Mouse (Mus musculus): ENCODE measurements at regions not wholly inside any gene's neighbourhood (a gene's known extent, or its start where the extent isn't known, plus 50 kb on each side); places are given as distances from the start of the nearest gene placed in this dataset.
A peak's percentile ranks its signal among the peaks of the same experiment; 100 is the strongest.

DNA sequence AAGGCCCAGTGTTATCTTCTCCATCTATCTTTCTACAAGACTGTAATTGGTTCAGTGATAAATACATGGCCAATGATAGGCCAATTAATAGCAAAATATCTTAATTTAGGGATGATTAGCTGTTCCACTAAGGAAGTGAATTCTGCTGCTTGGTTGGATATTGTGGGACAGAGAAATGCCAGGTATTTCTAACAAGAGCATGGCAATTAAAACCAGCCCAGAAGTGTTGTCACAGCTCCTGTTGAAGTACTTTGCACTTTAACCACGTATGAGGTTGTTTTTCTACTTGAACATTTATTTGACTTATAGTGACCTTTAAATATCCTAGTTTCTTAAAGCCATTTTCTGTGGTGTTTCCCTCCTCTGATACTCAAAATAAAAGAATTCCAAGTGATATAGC lies 65.7 kb upstream of the Acsl4 start:
- no peak for DNase-seq (ENCODE audit: low spot score)

DNA sequence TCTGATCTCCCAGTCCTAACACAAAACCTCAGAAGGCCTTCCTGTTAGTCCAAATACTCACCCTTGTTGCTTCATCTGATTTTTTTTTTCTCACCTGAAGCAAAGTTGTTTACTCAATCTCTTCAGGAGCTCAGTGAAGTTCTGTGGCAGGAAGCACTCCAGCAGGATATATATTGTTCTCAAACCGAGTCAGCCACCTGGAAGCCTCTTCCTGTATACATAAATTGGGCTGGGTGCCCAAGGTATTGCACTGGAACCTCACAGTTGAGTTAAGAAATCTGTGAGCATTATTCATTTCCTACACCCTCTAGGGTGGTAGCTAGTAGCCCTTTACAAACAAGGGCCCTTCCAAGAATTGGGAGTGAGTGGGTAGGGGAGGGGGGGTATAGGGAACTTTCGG lies 73.8 kb upstream of the Acsl4 start:
- no peak for DNase-seq (ENCODE audit: low spot score)

DNA sequence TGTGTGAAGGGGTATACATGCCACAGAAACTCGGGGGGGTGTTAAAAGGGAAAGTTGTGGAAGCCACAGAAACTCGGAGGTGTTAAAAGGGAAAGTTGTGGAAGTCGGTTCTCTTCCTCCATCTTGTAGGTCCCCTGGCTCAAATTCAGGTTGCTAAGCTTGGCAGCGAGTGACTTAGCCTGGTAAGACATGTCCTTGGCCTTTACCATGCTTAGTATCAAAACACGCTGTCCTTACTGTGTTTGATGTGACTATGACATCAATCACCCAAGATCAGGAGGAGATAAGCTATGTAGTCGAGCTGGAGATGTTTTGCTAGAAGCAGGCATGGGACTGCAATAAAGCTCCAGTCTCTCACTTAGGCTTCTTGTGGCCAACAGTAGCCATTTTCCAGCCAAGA lies 74.4 kb upstream of the Acsl4 start:
- no peak for DNase-seq (ENCODE audit: low spot score)

DNA sequence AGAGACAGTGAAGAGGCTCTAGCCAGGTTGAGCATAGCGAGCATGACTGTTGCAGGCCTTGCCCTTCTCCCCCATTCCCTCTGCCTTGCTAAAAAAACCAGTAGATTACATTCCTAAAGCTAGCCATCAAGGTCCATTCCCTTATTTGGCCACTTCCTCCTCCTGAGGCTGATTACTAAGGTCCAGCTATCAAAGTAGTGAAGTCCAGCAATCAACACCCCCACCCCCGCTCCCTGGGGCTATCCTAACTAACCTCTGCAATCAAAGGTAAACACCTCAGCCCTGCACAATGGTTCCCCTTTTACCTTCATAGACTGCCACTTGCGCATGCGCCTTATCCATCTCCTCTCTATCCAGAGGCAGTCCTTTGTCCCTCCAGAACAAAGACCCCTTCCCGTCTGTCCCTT lies 77.5 kb upstream of the Acsl4 start:
- no peak for DNase-seq (ENCODE audit: low spot score)

DNA sequence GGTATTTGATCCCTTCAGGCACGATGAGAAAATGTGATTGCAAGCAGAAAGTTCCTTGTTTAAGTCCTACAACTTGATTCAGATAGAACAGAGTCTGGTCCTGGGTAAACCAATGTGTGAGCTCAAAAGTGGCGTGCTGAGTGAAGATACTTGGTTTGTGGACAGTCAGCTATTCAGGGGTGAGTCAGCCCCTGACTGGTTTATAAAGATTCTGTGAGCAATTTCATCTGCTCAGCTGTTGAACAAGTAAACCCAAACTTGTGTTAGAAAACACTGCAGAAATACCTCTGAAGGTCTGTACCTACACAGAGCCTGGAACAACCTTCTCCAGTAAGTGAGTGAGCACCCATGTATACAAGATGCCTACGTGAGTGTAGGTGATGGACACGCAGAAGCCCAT lies 78.1 kb upstream of the Acsl4 start:
- DNase-seq (ENCODE audit: low spot score) = no peak

DNA sequence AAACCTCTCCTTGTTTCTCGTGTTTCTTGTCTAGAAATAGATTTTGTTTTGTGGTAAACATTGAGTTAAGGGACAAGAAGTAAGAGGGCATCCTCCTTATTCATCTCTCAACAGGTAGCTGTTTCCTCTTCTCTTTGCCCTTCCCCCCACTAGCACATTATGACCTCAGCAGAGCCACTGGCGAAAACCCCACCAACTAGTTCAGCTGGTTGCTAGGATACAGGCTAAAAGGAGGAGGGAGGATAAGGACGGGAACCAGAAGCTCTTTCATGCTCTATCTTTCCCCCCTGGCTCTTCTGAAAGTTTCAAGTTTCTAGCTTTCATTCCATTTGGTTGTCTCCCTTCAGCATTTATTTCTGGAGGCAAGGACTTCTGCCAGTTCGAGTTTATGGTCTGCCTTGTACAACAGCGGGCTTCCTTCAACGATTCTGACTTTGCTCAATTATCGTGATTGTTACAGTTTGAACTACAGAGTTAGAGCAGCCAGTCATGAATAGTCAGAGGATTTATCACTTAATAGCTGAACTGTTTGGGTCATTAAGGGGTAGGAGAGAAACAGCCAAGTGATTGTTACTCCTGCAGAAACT lies 78.8 kb upstream of the Acsl4 start:
- no peak for DNase-seq (ENCODE audit: low spot score)

DNA sequence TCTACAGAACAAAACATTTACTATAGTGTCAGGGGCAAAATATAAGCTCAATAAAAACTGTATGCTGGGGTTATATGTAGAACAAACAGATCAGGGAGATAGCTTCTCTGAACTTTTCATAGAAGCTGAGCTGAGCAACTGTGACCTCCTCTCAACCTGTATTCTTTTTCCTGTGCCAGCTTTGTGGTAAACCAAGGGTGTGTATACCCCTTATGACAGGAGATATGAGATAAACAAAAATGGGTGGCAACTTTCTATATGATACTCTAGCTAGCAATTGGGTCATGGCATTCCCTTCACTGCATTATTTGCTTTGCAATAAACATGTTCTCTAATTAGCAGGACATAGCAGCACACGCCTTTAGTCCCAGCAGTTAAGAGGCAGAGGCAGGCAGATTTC lies 79.7 kb upstream of the Acsl4 start:
- no peak for DNase-seq (ENCODE audit: low spot score)

DNA sequence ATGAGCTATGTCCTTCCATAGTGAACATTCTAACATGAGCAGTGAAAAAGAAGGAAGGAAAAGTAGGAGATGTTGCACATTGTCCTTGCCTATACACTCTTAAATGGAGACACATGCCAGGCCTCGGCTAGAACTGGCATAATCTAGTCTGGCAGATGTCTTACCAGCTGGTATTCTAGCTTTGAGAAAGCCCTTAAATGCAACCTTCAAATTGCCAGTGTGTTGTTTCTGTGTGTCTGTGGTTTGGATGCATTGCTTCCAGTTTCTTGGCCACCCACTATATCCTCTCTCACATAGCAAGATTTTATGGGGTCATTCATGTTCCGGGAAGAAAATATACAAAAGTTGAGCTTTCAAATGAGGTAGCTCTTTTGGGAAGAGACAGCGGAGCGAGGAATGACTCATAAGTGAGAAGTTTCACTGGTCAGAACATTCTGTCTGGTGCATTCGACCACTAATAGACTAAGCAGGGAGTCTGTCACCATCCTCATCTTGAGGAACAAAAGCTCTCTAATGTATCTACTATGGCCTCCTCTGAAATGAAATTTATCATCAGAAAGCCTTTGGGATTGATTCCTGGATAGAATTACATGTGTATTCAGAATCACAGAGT lies 91.0 kb upstream of the Acsl4 start:
- DNase-seq (ENCODE audit: low spot score) = no peak

DNA sequence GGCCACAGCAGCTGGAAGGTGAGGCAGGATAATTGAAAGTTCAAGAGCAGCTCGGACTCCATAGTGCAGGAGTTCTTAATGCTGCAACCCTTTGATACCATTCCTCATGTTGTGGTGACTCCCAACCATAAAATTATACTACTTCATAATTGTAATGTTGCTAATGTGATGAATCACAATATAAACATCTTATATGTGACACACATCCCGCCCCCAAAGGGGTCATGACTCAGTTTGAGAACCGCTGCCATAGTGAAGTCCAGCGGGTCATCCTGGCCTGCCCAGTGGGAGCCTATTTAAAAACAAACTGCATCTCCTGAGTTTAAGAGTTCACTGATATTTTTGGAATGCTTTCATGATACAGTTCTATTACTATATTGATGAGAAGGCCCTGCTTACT lies 97.7 kb upstream of the Acsl4 start:
- no peak for DNase-seq (ENCODE audit: low spot score)

DNA sequence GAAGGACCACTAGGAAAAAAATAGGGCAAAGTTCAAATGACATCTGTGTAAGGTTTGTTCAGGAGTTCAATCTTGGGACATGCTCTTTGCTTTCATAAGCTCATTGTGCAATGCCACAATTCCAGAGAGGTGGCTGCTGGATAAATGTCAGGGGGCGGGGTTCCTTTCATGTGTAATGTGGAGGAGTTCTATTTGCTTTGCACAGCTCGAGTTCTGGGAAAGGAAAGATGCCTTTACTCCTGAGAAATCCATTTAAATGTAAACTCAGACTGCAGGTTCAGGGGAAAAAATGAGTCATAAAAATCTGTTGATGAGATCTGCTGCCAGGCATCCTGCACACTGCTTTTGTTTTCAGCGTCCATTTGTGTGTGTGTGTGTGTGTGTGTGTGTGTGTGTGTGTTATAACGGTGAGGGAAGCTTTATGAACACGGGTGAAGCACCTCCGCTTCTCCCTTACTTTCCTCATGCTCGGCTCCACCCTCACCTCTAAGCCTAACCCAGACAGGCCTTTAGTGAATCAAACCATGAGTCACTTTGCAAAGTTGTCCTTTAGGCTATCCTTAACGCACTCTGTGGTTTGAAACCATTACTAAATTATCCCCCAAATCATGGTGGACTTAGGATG lies 99.9 kb upstream of the Acsl4 start:
- DNase-seq (ENCODE audit: low spot score) = no peak

DNA sequence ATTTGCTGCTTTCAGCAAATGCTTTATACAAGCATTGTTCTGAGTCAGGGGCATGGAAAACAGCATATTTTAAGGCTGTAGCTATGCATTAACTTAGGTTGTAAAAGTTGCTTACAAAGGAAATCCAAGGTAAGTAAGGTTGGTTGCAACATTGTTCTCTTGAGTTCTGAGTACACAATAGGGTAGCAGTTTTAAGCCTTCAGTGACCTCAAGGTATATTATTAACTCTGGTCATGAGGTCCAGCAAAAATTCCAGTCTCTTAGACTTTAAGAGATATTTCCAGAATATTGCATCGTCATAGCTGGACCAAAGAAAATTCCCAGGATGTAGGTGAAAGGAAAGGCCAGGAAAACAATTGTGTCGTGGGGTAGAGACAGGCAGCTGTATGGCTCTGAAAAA lies 110.8 kb upstream of the Acsl4 start:
- no peak for DNase-seq (ENCODE audit: low spot score)

DNA sequence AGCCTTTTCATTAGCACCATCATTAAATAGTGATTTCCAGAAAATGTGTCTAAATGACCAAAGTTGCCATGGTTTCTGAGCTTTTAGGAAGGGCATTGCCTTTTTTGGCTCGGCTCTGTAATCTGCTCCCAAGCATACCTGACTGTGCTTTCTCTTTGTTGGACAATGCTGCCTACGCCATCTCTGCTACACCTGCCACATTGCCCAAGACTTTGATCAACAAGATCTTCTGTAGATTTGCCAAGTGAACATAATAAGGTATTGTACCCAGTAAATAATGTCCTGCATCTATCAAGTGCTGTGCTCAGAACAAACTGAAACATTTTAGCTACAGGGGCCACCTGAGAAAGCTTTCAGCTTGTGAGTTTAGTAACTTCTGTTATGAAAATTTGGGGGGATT lies 114.6 kb upstream of the Acsl4 start:
- DNase-seq (ENCODE audit: low spot score) = no peak

DNA sequence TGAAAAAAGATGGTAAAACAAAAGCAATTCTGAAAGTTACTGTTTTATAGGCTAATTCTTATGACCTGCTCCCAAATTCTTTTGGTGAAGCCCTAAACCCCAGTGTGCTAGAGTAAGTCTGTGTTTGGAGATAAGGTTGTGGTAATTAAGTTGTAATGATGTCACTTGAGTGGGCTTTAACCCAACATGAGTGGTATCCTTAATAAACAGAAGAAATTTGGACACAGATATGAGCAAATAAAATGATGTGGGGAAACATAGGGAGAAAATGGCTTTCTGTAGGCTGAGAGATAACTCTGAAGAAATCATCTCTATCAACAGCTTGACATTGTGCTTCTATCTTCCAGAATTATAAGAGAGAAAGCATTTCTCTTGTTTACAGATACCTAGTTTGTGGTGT lies 117.1 kb upstream of the Acsl4 start:
- DNase-seq (ENCODE audit: low spot score) = no peak

DNA sequence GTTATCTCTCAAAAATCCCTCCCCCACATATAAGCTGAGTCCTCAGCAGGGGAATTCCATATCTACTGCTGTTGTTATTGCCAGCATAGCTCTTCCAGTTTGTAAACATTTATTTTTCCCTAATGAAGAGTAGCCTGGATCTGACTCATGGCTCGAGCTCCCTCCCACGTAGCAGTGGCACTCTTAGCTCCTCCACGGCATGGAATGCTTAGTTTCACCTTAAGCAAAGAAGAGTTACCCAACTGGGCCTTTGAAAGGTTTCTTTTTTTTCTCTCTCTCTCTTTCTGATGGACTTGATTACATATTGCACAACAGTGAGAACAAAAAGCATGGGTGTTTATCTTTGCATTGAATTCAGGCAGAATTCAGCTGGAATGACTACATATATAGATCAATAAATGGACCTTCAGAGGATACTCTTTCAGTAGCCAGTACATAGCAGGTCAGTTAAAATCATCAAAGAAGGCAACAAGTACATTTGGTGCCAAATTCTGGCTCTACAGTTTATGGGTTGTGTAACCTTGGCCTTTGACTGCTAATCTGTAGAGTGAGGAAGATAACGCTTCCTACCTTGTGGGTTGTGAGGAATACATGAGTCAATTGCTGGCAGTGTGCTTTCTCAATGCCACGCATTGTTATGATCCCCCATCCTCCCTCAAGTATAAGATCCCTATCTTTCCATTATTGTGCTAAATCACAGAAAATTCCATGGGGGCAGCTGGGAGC lies 126.2 kb upstream of the Acsl4 start:
- no peak for DNase-seq (ENCODE audit: low spot score)

DNA sequence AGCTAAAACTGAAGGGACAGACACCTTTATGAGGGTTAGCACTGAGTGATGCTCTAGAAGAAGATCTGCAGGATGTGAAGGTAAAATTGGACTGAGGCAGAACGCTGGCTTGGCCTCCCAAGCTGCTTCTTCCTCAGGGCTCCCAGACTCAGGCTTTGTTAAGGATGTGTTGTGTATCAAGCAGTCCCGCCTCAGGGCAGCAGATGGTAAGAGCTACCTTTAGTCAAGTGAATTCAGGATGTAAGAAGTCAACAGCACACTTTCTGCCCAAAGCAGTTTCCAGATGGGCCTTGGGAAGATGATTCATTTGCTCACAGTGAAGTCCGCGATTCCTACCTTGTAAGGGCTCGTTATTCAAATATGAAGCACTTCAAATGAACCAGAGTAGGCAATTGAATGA lies 126.9 kb upstream of the Acsl4 start:
- no peak for DNase-seq (ENCODE audit: low spot score)

DNA sequence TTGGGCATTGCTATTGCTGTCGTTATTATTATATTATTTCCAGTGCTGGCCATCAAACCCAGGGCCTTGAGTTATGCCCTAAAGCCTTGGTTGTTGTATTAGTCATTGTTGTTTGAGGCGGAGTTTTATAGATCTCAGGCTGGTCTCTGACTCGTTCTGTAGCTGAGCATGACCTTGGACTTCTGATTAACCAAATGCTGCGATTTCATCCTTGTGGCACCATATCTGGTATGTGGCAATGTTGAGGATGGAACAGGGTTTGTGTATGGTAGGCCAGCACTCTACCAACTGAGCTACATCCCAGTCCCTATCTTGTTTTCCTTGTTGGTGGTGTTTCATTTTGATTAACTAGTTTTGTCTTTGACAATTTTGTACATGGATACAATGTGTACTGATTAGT lies 130.7 kb upstream of the Acsl4 start:
- no peak for DNase-seq (ENCODE audit: low spot score)

DNA sequence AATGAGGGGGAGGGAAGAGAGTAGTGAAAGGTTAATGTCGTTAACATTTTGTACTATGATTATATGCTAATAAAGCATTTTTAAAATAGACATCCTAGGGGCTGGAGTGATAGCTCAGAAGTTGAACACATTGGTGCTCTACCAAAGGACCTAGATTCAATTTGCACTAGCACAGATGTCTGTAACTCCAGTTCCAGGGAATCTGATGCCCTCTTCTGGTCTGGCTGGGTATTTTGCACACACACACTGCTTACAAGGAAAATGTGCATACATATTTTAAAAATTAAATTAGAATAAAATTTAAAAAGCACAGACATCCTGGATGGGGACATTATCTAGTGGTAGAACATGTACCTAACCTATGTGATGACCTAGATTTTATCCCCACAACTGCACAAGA lies 136.6 kb upstream of the Acsl4 start:
- DNase-seq (ENCODE audit: low spot score) = no peak

DNA sequence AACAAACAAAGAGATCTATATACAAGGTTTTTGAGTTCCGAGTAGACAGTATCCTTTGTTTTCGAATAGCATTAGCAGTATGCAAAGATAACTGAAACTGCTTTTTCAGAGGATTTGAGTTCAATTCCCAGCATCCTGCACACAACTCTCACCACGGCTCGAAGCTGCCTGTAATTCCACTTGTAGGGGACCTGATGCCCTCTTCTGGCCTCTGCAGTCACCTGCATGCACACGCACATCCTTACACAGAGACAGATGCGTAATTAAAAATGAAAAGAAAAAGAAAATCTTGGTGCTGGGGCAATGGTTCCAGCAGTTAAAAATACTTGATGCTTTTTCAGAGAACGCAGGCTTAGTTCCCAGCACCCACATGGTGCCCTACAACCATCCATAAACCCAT lies 139.6 kb upstream of the Acsl4 start:
- DNase-seq (ENCODE audit: low spot score) = no peak

DNA sequence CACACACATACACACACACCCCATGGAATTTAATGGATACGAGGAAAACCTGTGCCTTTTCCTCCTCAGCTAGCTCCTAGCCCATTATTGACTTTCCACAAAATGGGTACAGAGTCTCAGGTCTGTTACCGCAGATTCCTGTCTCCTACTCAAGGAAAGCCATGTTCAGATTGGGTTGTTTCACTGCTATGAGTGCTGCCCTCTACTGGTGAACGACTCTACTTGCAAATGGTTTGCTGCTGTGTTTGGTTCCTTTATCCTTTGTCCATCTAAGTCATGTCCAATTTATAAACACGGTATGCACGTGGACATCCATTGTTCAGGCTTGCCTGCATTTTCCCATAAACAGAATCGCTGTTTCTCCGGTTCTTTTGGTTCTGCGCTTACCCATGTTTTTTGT lies 144.4 kb upstream of the Acsl4 start:
- DNase-seq (ENCODE audit: low spot score) = peak; percentile 38

DNA sequence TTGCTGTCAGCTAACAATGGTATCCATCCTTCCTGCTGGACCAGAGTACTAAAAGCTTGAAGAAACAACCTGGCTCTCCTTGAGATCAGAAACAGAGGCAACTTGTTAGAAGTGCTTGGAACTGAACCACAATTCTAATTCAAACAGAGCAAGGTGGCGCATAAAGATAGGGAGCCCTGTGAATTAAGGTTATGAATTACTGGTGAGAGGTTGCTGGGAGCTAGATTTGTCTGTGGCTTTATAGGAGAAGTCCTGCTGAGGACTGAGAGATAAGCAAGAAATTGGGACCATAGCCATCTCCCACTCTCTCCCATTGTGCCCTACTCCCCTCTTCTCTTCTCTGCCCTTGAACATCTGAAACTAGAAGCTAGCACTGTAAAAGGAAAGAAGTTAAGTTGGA lies 145.2 kb upstream of the Acsl4 start:
- no peak for DNase-seq (ENCODE audit: low spot score)

DNA sequence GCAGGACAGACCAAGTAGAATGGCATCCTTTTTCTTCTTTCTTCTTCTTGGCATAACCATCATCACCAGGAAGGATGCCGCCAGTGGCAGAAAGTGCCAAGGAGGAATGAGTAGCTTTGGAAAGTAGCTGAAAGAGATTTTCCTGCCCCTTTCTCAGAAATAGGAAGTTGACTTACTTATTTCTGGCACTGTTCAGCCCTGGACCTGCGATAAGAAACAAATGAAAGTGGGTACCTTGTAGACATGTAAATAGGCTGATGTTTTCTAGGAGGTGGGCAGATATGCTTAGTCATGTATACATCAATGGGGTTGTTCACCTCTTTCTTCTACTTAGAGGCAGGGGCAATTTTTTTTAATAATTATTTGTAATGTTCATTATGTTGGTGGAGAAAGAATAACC lies 145.3 kb upstream of the Tmem164 start:
- DNase-seq (ENCODE audit: low spot score) = no peak

DNA sequence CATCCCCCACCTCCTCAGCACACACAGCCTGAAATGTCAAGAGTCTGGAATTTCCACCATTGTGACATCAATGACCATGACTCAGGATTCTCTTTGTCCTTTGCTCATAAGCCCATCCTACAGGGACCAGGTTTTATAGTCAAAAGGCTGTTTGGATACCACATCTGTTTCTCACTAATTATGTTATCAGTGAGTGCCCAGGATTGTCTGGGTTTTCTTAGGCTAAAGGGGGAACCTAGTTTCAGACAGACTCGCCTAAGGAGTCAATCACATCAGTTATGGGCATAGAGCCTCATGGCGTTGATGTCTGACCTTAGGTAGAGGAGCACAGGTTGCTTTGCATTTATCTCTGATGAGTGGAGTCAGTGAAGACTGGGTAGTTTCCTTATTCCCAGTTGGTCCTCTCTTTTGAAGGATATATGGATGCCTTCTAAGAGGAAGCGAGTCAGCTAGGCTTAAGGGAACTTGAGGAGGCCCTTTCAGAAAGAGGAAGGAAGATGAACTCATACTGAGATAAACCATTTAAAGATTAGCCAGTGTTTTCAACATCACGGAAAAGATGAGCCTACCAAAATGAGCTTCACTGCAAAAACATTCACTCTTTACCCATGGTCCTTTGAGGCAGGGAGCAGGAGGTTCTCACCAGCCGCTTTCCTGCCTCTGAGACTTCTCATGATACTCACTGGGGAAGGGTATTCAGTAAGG lies 143.8 kb upstream of the Tmem164 start:
- DNase-seq (ENCODE audit: low spot score) = peak; percentile 44

DNA sequence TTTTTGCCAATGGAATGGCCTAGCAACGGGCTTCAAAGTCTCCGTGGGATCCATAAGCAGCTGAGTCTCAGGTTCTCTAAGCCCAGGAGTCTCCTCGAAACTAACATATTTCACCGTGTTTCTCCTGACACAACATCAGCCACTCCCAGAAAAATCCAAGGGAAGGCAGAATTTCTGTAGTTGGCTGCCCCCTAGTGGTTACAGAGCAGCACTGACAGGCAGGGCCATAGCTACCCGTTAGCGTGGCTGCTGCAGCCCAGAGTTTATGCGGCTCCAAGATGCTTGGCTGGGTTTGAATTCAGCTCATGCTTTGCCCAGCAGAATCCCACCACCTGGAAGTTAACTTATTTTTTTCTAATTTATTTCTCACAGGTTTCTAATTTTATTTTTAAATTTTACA lies 140.9 kb upstream of the Tmem164 start:
- peak; percentile 77 for DNase-seq (ENCODE audit: low spot score)
